Mouse (Mus musculus) embryonic facial prominence, embryonic 14.5 days (tissue): ENCODE results near the gene Cd3e. TPM values are rescaled to one million over a fixed set of nuclear protein-coding genes. Genes with fewer than 3 reads are reported as not detected.
A peak's percentile ranks its signal among the peaks of the same experiment; 100 is the strongest.

Source experiments
- ATAC-seq: fragments of 200-750 bp; cut with Nextera tagmentation; 2 replicates; pipeline ENCODE4 v1.8.0; 2017; ENCODE audit warnings: low read depth, moderate number of reproducible peaks, moderate TSS enrichment
- DNase-seq: peaks from one replicate; pipeline ENCODE4 v3.0.0-alpha.2; 2015; ENCODE audit warnings: low spot score
- H3K27ac ChIP-seq: fragments of 300-500 bp; sonication (generic); replicated peaks from 2 replicates; pipeline ENCODE4 v1.5.1; 2014; ENCODE audit warnings: low read depth, mild to moderate bottlenecking, low read length, moderate library complexity
- H3K27me3 ChIP-seq: fragments of 300-500 bp; sonication (generic); replicated peaks from 2 replicates; pipeline ENCODE4 v1.6.1; 2014; ENCODE audit warnings: low read length; ENCODE audit not compliant: control insufficient read depth, insufficient read depth
- H3K36me3 ChIP-seq: fragments of 300-500 bp; sonication (generic); 2 replicates; pipeline ENCODE4 v1.6.1; 2014; ENCODE audit warnings: low read length, mixed read lengths; ENCODE audit not compliant: control insufficient read depth, insufficient read depth
- H3K4me1 ChIP-seq: fragments of 300-500 bp; sonication (generic); 2 replicates; pipeline ENCODE4 v1.6.1; 2014; ENCODE audit warnings: antibody characterized with exemption, low read length; ENCODE audit not compliant: control insufficient read depth, insufficient read depth
- H3K4me2 ChIP-seq: fragments of 300-500 bp; sonication (generic); 2 replicates; pipeline ENCODE4 v1.6.1; 2014; ENCODE audit warnings: low read depth, mild to moderate bottlenecking, low read length, moderate library complexity, mixed read lengths
- H3K4me3 ChIP-seq: fragments of 300-500 bp; sonication (generic); 2 replicates; pipeline ENCODE4 v1.5.1; 2014; ENCODE audit warnings: low read depth, mild to moderate bottlenecking, low read length
- H3K9ac ChIP-seq: fragments of 300-500 bp; sonication (generic); 2 replicates; pipeline ENCODE4 v1.6.1; 2014; ENCODE audit warnings: low read depth, mild to moderate bottlenecking, low read length, moderate library complexity, mixed read lengths
- H3K9me3 ChIP-seq: fragments of 300-500 bp; sonication (generic); 2 replicates; pipeline ENCODE4 v1.6.1; 2016; ENCODE audit warnings: low read length; ENCODE audit not compliant: control insufficient read depth
- WGBS: fragments of 180-500 bp; shearing (Covaris S2); extraction: QIAGEN DNeasy Blood & Tissue Kit; methylation state at CpG from one replicate; pipeline ENCODE4 v1.1.7; 2014; 5-methylcytosine and 5-hydroxymethylcytosine counted together
- polyA plus RNA-seq: library from polyadenylated mRNA; unstranded; fragments of >200 nt; fragmentation: Nextera tagmentation; extraction: Ambion mirVana; gene quantifications from 2 replicates; pipeline ENCODE4 v1.2.1, GENCODE M21; 2014

Gene Cd3e
- 0.10 and 0.25 TPM in 2 replicates for polyA plus RNA-seq

- 84% methylated on average over 19 of the region's 19 CpGs for WGBS
These were observed at the start of gene Cd3e for GRCm38 (mm10) chr9:45009180-45010078. Cd3e (minus strand) TSS chr9:45009627.

GRCm38 (mm10) chr9:45058304-45058940 lies 49.0 kb upstream of the Cd3e start:
- WGBS, result 19% methylated on average over 5 of the region's 5 CpGs
- no peak overlapping the region for H3K4me3 ChIP-seq
- no peak overlapping the region for H3K4me2 ChIP-seq
- no peaks in the 10 kb centered on the region for H3K9me3 ChIP-seq
- DNase-seq, result no peak
- H3K9ac ChIP-seq, result no peak overlapping the region
- no peaks in the 10 kb centered on the region for H3K36me3 ChIP-seq
- H3K27me3 ChIP-seq, result peaks cover 4% of the 10 kb centered on the region; the same call in 1 of the 2 replicates
- ATAC-seq, result no peak
- H3K4me1 ChIP-seq, result no peaks in the 10 kb centered on the region
- no peak overlapping the region for H3K27ac ChIP-seq

More at GRCm38 (mm10) chr9:45009180-45010078, at the start of gene Cd3e:
- no peak for DNase-seq
- Histone ChIP-seq H3K4me1 (no peaks in the 10 kb centered on the region), H3K9me3 (no peaks in the 10 kb centered on the region), H3K4me3 (no peak within 1 kb of the TSS), H3K36me3 (no peaks in the 10 kb centered on the region), H3K27me3 (no peaks in the 10 kb centered on the region), H3K4me2 (no peak within 1 kb of the TSS), H3K9ac (no peak within 1 kb of the TSS), H3K27ac (no peak within 1 kb of the TSS)
- no peak for ATAC-seq

GRCm38 (mm10) chr9:45055082-45055713 lies 45.8 kb upstream of the Cd3e start, which contains the start of gene Mpzl3:
Mpzl3 (plus strand) TSS chr9:45055186.
- H3K4me2 ChIP-seq, result peak within 1 kb of the TSS; percentile 65
- WGBS, result 2% methylated on average over 32 of the region's 33 CpGs

GRCm38 (mm10) chr9:45050301-45050700 lies 40.9 kb upstream of the Cd3e start:
- Histone ChIP-seq H3K9me3 (no peaks in the 10 kb centered on the region), H3K4me3 (no peak overlapping the region), H3K36me3 (no peaks in the 10 kb centered on the region), H3K27me3 (0 out of 2 replicates have a peak, but pooled peaks cover 4% of the 10 kb centered on the region), H3K9ac (no peak overlapping the region), H3K4me1 (no peaks in the 10 kb centered on the region), H3K27ac (no peak overlapping the region), H3K4me2 (no peak overlapping the region)
- 87% methylated on average over 2 of the region's 2 CpGs for WGBS
- DNase-seq (no peak), ATAC-seq (no peak)

More at GRCm38 (mm10) chr9:45055082-45055713, 45.8 kb upstream of the Cd3e start, which contains the start of gene Mpzl3:
- peak within 1 kb of the TSS; percentile 95 for H3K27ac ChIP-seq
- no peaks in the 10 kb centered on the region for H3K4me1 ChIP-seq
- DNase-seq, result peak; percentile 96
- no peaks in the 10 kb centered on the region for H3K9me3 ChIP-seq
- H3K9ac ChIP-seq, result peak within 1 kb of the TSS; percentile 66
- H3K4me3 ChIP-seq, result peak within 1 kb of the TSS; percentile 53
- peak; percentile 98 for ATAC-seq
- no peaks in the 10 kb centered on the region for H3K36me3 ChIP-seq
- H3K27me3 ChIP-seq, result peaks cover 8% of the 10 kb centered on the region; the same call in 1 of the 2 replicates

GRCm38 (mm10) chr9:45049731-45050130 lies 40.3 kb upstream of the Cd3e start:
- no peak overlapping the region for H3K4me2 ChIP-seq

GRCm38 (mm10) chr9:45048511-45048910 lies 39.1 kb upstream of the Cd3e start:
- ATAC-seq (no peak), DNase-seq (no peak)
- no peaks in the 10 kb centered on the region for H3K9me3 ChIP-seq
- H3K4me3 ChIP-seq, result no peak overlapping the region
- H3K4me2 ChIP-seq, result no peak overlapping the region
- H3K4me1 ChIP-seq, result no peaks in the 10 kb centered on the region
- 30% methylated on average over 4 of the region's 4 CpGs for WGBS
- H3K36me3 ChIP-seq, result no peaks in the 10 kb centered on the region
- H3K27ac ChIP-seq, result no peak overlapping the region
- H3K27me3 ChIP-seq, result peaks cover 11% of the 10 kb centered on the region; the same call in 1 of the 2 replicates
- H3K9ac ChIP-seq, result no peak overlapping the region

More at GRCm38 (mm10) chr9:45049731-45050130, 40.3 kb upstream of the Cd3e start:
- Histone ChIP-seq H3K9ac (no peak overlapping the region), H3K27ac (no peak overlapping the region), H3K4me1 (no peaks in the 10 kb centered on the region), H3K36me3 (no peaks in the 10 kb centered on the region), H3K9me3 (no peaks in the 10 kb centered on the region), H3K27me3 (0 out of 2 replicates have a peak, but pooled peaks cover 4% of the 10 kb centered on the region), H3K4me3 (no peak overlapping the region)
- ATAC-seq, result no peak
- no peak for DNase-seq
- 92% methylated on average over 1 of the region's 1 CpGs for WGBS

GRCm38 (mm10) chr9:45046973-45047372 lies 37.5 kb upstream of the Cd3e start:
- Histone ChIP-seq H3K4me1 (no peaks in the 10 kb centered on the region), H3K27me3 (peaks cover 20% of the 10 kb centered on the region), H3K9ac (no peak overlapping the region), H3K36me3 (no peaks in the 10 kb centered on the region), H3K9me3 (no peaks in the 10 kb centered on the region), H3K4me3 (no peak overlapping the region), H3K4me2 (no peak overlapping the region), H3K27ac (no peak overlapping the region)
- 87% methylated on average over 16 of the region's 16 CpGs for WGBS
- ATAC-seq (no peak), DNase-seq (no peak)

- peak; percentile 60; the same call in 1 of the 2 replicates for ATAC-seq
- DNase-seq, result peak; percentile 39
- peak overlapping the region; percentile 35; the same call in 1 of the 2 replicates for H3K27ac ChIP-seq
These were observed 33.5 kb upstream of the Cd3e start for GRCm38 (mm10) chr9:45042947-45043346.

More at GRCm38 (mm10) chr9:45042947-45043346, 33.5 kb upstream of the Cd3e start:
- H3K4me2 ChIP-seq, result peak overlapping the region; percentile 55
- under 1% methylated on average over 10 of the region's 10 CpGs for whole genome bisulfite sequencing
- peak overlapping the region; percentile 36 for H3K4me3 ChIP-seq
- H3K27me3 ChIP-seq, result peaks cover 42% of the 10 kb centered on the region
- H3K36me3 ChIP-seq, result no peaks in the 10 kb centered on the region
- no peaks in the 10 kb centered on the region for H3K9me3 ChIP-seq
- peak overlapping the region; percentile 47 for H3K9ac ChIP-seq
- peaks cover 7% of the 10 kb centered on the region; the same call in 1 of the 2 replicates for H3K4me1 ChIP-seq
